Mouse (Mus musculus): ENCODE data around the gene Homer1.

- no peak for TF ChIP-seq ZNF384 (IDR thresholded peaks at IDR 0.05; ENCODE audit: low read depth, low read length)
- TF ChIP-seq MAFK (IDR thresholded peaks at IDR 0.05; ENCODE audit: insufficient replicate concordance, low read length) = no peak
- no peak for TF ChIP-seq POLR2A (IDR thresholded peaks at IDR 0.05; ENCODE audit: low read depth, low read length)
- no peak for TF ChIP-seq CTCF (conservative IDR thresholded peaks at IDR 0.05 in 1 of 2, IDR thresholded peaks at IDR 0.05 in 1 of 2; ENCODE audit: low read depth in 2 of 2, low read length in 2 of 2)
- no peak for TF ChIP-seq MXI1 (IDR thresholded peaks at IDR 0.05; ENCODE audit: low read depth, low read length)
- TF ChIP-seq ZC3H11A (IDR thresholded peaks at IDR 0.05; ENCODE audit: low read depth, low read length) = no peak
- no peak for TF ChIP-seq SMC3 (IDR thresholded peaks at IDR 0.05; ENCODE audit: low read depth, low read length)
- no peak for TF ChIP-seq E2F4 (IDR thresholded peaks at IDR 0.05; ENCODE audit: insufficient replicate concordance, low read depth, low read length)
- TF ChIP-seq RCOR1 (conservative IDR thresholded peaks at IDR 0.05; ENCODE audit: low read depth, low read length) = no peak
- TF ChIP-seq NELFE (IDR thresholded peaks at IDR 0.05; ENCODE audit: low read depth, low read length) = no peak
- TF ChIP-seq TCF12 (IDR thresholded peaks at IDR 0.05; ENCODE audit: low read depth, low read length) = no peak
These were observed 107.4 kb downstream of the Homer1 start for GRCm38 (mm10) chr13:93406855-93407254.

Measured in CH12.LX (cell line).